Mouse (Mus musculus): ENCODE data around the gene Ctrb1. TPM values are rescaled to one million over a fixed set of nuclear protein-coding genes. Genes with fewer than 3 reads are reported as not detected.

The Ctrb1 gene
- polyA plus RNA-seq, 1 experiment from 2014 or later: not detected

DNA sequence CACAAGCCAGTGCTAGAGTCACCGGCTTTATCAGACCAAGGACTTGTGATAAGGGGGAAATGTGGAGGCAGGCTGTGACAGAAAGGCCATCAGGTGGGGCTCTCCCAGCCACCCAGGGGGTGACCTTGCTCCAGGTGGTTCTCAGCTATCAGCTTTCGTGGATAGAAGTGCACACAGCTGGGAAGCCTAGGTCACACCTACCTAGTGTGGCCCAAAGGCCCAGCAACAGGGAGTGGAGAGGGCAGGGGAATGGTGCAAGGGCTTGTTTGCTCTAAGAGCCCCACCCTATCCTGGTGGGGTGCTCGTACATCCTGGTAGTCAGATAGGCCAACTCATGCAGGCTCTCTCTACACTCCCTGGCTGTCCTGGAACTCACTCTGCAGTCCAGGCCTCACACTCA, 14.4 kb upstream of the Ctrb1 start:
- no peak overlapping the region for H3K4me2 ChIP-seq (replicated peaks; ENCODE audit: low read depth, low read length)
- no peaks in the 10 kb centered on the region for H3K36me3 ChIP-seq (ENCODE audit: control insufficient read depth, insufficient read depth, low read length)
- H3K9ac ChIP-seq (ENCODE audit: low read depth, low read length): no peak overlapping the region
- no peak overlapping the region for H3K4me3 ChIP-seq (ENCODE audit: low read depth, low read length)
- no peaks in the 10 kb centered on the region for H3K27me3 ChIP-seq (ENCODE audit: control insufficient read depth, insufficient read depth, low read length)
- H3K4me1 ChIP-seq (replicated peaks; ENCODE audit: control insufficient read depth, insufficient read depth, low read length): no peaks in the 10 kb centered on the region
- DNase-seq (ENCODE audit: low spot score) (no peak), ATAC-seq (ENCODE audit: low FRiP score) (no peak)
- 76% methylated on average over 3 of the region's 3 CpGs for WGBS
- H3K9me3 ChIP-seq (ENCODE audit: control insufficient read depth, low read length): no peaks in the 10 kb centered on the region
- no peak overlapping the region for H3K27ac ChIP-seq (ENCODE audit: low read depth, low read length)

DNA sequence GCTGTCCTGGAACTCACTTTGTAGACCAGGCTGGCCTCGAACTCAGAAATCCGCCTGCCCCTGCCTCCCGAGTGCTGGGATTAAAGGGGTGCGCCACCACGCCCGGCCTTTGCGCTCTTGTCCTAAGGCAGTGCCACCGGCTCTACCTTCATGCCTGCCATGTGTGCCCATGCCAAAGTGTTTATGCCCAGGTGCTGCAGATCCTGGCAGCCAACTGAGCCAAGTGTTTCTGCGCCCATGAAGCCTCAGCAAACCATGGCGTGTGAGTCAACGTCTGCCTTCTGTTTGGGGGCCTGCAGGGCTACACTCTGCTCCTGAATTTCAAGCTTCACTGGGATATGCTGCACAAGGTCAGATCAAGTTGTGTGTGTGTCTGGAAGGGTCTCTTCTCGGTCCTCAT, 13.8 kb upstream of the Ctrb1 start:
- no peak overlapping the region for H3K9ac ChIP-seq (ENCODE audit: low read depth, low read length)
- H3K27ac ChIP-seq (ENCODE audit: low read depth, low read length): no peak overlapping the region
- no peaks in the 10 kb centered on the region for H3K36me3 ChIP-seq (ENCODE audit: control insufficient read depth, insufficient read depth, low read length)
- no peak for ATAC-seq (ENCODE audit: low FRiP score)
- 91% methylated on average over 11 of the region's 12 CpGs for WGBS
- no peak overlapping the region for H3K4me2 ChIP-seq (replicated peaks; ENCODE audit: low read depth, low read length)
- H3K9me3 ChIP-seq (ENCODE audit: control insufficient read depth, low read length): no peaks in the 10 kb centered on the region
- DNase-seq (ENCODE audit: low spot score): no peak
- H3K4me3 ChIP-seq (ENCODE audit: low read depth, low read length): no peak overlapping the region
- no peaks in the 10 kb centered on the region for H3K4me1 ChIP-seq (replicated peaks; ENCODE audit: control insufficient read depth, insufficient read depth, low read length)
- H3K27me3 ChIP-seq (ENCODE audit: control insufficient read depth, insufficient read depth, low read length): no peaks in the 10 kb centered on the region

DNA sequence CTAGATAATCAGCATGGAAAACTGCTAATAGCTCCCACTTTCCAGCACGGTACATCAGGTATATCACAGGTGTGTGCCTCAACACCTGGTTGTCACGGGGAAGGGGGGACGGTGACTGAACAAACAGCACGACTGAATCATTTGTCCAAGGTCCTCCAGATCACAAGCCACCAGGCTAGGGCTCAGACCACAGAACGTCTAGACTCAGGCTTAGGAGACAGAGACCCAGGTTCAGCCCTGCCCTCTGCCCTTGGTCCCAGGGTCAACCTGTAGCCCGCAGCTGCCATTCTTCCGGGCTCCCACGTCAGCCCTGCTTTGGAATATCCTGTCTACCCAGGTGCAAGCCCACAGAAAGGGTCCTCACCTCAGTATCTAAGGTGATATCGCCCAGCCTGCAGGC, 10.6 kb upstream of the Ctrb1 start:
- DNase-seq (ENCODE audit: low spot score): no peak
- no peaks in the 10 kb centered on the region for H3K27me3 ChIP-seq (ENCODE audit: control insufficient read depth, insufficient read depth, low read length)
- no peak overlapping the region for H3K27ac ChIP-seq (ENCODE audit: low read depth, low read length)
- no peaks in the 10 kb centered on the region for H3K4me1 ChIP-seq (replicated peaks; ENCODE audit: control insufficient read depth, insufficient read depth, low read length)
- no peak for ATAC-seq (ENCODE audit: low FRiP score)
- 91% methylated on average over 9 of the region's 9 CpGs for WGBS
- no peaks in the 10 kb centered on the region for H3K36me3 ChIP-seq (ENCODE audit: control insufficient read depth, insufficient read depth, low read length)
- H3K4me2 ChIP-seq (replicated peaks; ENCODE audit: low read depth, low read length): no peak overlapping the region
- H3K9me3 ChIP-seq (ENCODE audit: control insufficient read depth, low read length): no peaks in the 10 kb centered on the region
- no peak overlapping the region for H3K4me3 ChIP-seq (ENCODE audit: low read depth, low read length)
- no peak overlapping the region for H3K9ac ChIP-seq (ENCODE audit: low read depth, low read length)

DNA sequence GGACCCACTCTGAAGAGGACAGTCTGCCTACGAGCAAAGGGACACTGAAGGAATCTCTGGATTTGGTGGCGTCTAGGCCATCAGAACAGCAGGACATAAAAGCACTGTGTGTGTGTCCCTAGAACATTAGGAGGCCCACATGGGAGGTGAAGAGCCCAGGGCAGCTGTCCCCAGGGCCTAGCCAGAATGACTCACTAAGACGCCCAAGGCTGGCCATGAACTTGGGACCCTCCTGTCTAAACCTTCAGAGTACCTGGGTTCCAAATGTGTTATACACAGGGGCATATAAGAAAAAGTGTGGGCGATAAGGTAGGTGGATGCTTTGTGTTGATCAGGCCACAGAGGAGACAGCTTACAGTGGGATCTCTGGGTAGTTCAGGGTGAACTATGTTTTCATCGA, 9.9 kb upstream of the Ctrb1 start:
- no peak for ATAC-seq (ENCODE audit: low FRiP score)

DNA sequence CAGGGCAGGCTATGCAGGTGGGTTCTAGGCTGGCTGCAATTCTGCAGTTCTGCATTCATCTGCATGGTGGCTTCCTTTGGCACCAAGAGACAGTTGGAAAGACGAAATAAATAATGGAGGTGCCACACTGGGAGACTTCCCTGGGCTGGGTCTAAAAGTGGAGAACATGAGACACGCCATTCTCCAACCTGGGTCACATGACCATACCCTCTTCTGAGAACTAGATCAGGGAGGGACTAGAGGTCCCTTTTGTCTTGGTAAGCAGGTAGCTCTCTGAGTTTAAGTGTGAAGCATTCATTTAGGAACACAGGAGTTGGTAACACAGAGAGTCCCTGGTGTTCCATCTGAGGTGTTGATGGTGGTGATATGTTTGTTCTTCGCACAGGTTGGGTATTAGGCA, 9.4 kb upstream of the Ctrb1 start:
- no peaks in the 10 kb centered on the region for H3K9me3 ChIP-seq (ENCODE audit: control insufficient read depth, low read length)
- H3K4me1 ChIP-seq (replicated peaks; ENCODE audit: control insufficient read depth, insufficient read depth, low read length): no peaks in the 10 kb centered on the region
- ATAC-seq (ENCODE audit: low FRiP score): no peak
- 83% methylated on average over 3 of the region's 3 CpGs for WGBS
- no peaks in the 10 kb centered on the region for H3K27me3 ChIP-seq (ENCODE audit: control insufficient read depth, insufficient read depth, low read length)
- no peak for DNase-seq (ENCODE audit: low spot score)
- H3K4me2 ChIP-seq (replicated peaks; ENCODE audit: low read depth, low read length): no peak overlapping the region
- no peak overlapping the region for H3K4me3 ChIP-seq (ENCODE audit: low read depth, low read length)
- H3K36me3 ChIP-seq (ENCODE audit: control insufficient read depth, insufficient read depth, low read length): no peaks in the 10 kb centered on the region
- no peak overlapping the region for H3K27ac ChIP-seq (ENCODE audit: low read depth, low read length)
- no peak overlapping the region for H3K9ac ChIP-seq (ENCODE audit: low read depth, low read length)

More for the DNA sequence above, 9.9 kb upstream of the Ctrb1 start:
- Histone ChIP-seq H3K9ac (ENCODE audit: low read depth, low read length) (no peak overlapping the region), H3K36me3 (ENCODE audit: control insufficient read depth, insufficient read depth, low read length) (no peaks in the 10 kb centered on the region), H3K9me3 (ENCODE audit: control insufficient read depth, low read length) (no peaks in the 10 kb centered on the region), H3K4me3 (ENCODE audit: low read depth, low read length) (no peak overlapping the region), H3K27ac (ENCODE audit: low read depth, low read length) (no peak overlapping the region), H3K4me2 (replicated peaks; ENCODE audit: low read depth, low read length) (no peak overlapping the region), H3K27me3 (ENCODE audit: control insufficient read depth, insufficient read depth, low read length) (no peaks in the 10 kb centered on the region), H3K4me1 (replicated peaks; ENCODE audit: control insufficient read depth, insufficient read depth, low read length) (no peaks in the 10 kb centered on the region)
- 85% methylated on average over 5 of the region's 5 CpGs for WGBS
- DNase-seq (ENCODE audit: low spot score): no peak

DNA sequence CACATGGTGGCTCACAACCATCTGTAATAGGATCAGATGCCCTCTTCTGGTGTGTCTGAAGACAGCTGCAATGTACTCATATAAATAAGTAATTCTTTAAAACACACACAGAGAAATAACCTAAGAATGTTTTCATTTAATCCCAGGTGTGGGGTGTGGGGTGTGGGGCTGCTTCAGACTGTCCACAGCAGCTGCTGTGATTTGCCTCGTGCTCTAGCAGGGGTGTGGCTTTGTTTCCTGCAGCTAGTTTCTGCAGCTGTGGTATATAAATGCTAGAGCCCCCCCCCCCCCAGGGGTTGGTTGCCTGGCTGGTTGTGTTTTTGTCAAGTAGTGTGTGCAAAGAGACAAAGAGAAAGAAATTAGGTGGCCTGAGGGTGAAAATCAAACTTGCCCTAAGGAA, 8.2 kb upstream of the Ctrb1 start:
- H3K27me3 ChIP-seq (ENCODE audit: control insufficient read depth, insufficient read depth, low read length): no peaks in the 10 kb centered on the region
- DNase-seq (ENCODE audit: low spot score) (no peak), ATAC-seq (ENCODE audit: low FRiP score) (no peak)
- H3K9me3 ChIP-seq (ENCODE audit: control insufficient read depth, low read length): no peaks in the 10 kb centered on the region
- no peaks in the 10 kb centered on the region for H3K4me1 ChIP-seq (replicated peaks; ENCODE audit: control insufficient read depth, insufficient read depth, low read length)
- no peak overlapping the region for H3K9ac ChIP-seq (ENCODE audit: low read depth, low read length)
- no peak overlapping the region for H3K4me2 ChIP-seq (replicated peaks; ENCODE audit: low read depth, low read length)
- H3K27ac ChIP-seq (ENCODE audit: low read depth, low read length): no peak overlapping the region
- H3K4me3 ChIP-seq (ENCODE audit: low read depth, low read length): no peak overlapping the region
- 45% methylated on average over 1 of the region's 1 CpGs for WGBS
- no peaks in the 10 kb centered on the region for H3K36me3 ChIP-seq (ENCODE audit: control insufficient read depth, insufficient read depth, low read length)

DNA sequence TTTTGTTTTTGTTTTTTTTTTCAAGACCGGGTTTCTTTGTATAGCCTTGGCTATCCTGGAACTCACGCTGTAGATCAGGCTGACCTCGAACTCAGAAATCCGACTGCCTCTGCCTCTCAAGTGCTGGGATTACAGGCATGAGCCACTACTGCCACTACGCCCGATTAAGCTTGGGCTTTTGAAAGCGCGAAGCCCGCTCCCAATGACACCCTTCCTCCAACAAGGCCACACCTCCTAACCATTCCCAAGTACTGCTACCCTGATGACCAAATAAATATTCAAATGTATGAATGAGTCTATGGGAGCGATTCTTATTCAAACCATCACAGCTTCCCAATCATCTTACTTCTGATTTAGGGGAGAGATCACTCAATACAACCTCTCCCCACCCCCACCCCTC, 6.8 kb upstream of the Ctrb1 start:
- 81% methylated on average over 10 of the region's 10 CpGs for WGBS
- no peak overlapping the region for H3K4me2 ChIP-seq (replicated peaks; ENCODE audit: low read depth, low read length)
- DNase-seq (ENCODE audit: low spot score) (no peak), ATAC-seq (ENCODE audit: low FRiP score) (no peak)
- no peak overlapping the region for H3K9ac ChIP-seq (ENCODE audit: low read depth, low read length)
- H3K9me3 ChIP-seq (ENCODE audit: control insufficient read depth, low read length): no peaks in the 10 kb centered on the region
- no peak overlapping the region for H3K27ac ChIP-seq (ENCODE audit: low read depth, low read length)
- H3K4me1 ChIP-seq (replicated peaks; ENCODE audit: control insufficient read depth, insufficient read depth, low read length): no peaks in the 10 kb centered on the region
- H3K27me3 ChIP-seq (ENCODE audit: control insufficient read depth, insufficient read depth, low read length): no peaks in the 10 kb centered on the region
- no peaks in the 10 kb centered on the region for H3K36me3 ChIP-seq (ENCODE audit: control insufficient read depth, insufficient read depth, low read length)
- no peak overlapping the region for H3K4me3 ChIP-seq (ENCODE audit: low read depth, low read length)

DNA sequence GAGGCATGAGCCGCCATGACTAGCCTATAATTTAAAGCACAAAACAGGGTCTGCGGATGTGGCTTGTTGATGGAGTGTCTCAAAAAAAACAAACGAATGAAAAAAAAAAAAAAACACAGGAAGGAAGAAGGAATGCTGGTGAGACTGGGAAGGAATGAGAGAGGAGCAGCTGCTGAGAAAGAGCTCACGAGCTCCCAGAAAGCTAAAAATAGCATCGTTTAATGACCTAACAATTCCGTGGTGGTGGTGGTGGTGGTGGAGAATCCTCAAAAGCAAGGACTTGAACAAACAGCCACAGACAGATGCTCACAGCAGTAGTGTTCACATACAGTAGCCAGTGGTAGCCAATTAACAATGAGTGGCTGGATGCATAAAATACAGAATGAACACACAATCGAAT, 4.6 kb upstream of the Ctrb1 start:
- H3K4me3 ChIP-seq (ENCODE audit: low read depth, low read length): no peak overlapping the region
- 75% methylated on average over 7 of the region's 7 CpGs for WGBS

DNA sequence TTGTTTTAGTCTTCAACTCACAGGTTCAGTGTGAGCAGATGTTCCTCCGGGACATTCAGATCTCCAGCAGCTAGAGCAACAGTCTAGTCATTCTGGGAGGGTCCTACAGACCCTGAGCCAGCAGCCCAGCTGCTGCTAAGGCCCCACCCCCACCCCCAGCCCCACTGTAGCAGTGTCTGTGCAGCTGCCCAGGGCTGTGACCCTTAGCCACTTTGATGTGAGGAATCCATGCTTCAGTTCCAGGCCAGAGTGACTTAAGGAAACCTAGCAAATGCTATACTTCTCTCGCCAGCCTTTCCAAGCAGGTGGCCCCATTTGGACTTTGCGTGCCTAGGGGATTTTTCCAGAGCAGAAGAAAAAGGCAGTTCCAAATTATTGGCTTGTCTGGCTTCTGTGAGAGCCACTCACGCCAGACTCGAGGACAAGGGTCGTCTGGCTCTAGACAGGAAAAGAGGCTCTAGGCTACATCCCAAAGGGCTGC, 2.5 kb upstream of the Ctrb1 start:
- Histone ChIP-seq H3K4me1 (replicated peaks; ENCODE audit: control insufficient read depth, insufficient read depth, low read length) (no peaks in the 10 kb centered on the region), H3K9ac (ENCODE audit: low read depth, low read length) (no peak overlapping the region), H3K27me3 (ENCODE audit: control insufficient read depth, insufficient read depth, low read length) (no peaks in the 10 kb centered on the region), H3K27ac (ENCODE audit: low read depth, low read length) (no peak overlapping the region), H3K36me3 (ENCODE audit: control insufficient read depth, insufficient read depth, low read length) (no peaks in the 10 kb centered on the region), H3K4me3 (ENCODE audit: low read depth, low read length) (no peak overlapping the region), H3K4me2 (replicated peaks; ENCODE audit: low read depth, low read length) (no peak overlapping the region), H3K9me3 (ENCODE audit: control insufficient read depth, low read length) (no peaks in the 10 kb centered on the region)
- 69% methylated on average over 6 of the region's 6 CpGs for WGBS
- DNase-seq (ENCODE audit: low spot score) (no peak), ATAC-seq (ENCODE audit: low FRiP score) (no peak)

More for the DNA sequence above, 4.6 kb upstream of the Ctrb1 start:
- ATAC-seq (ENCODE audit: low FRiP score): no peak
- no peaks in the 10 kb centered on the region for H3K27me3 ChIP-seq (ENCODE audit: control insufficient read depth, insufficient read depth, low read length)
- H3K9ac ChIP-seq (ENCODE audit: low read depth, low read length): no peak overlapping the region
- no peaks in the 10 kb centered on the region for H3K9me3 ChIP-seq (ENCODE audit: control insufficient read depth, low read length)
- DNase-seq (ENCODE audit: low spot score): no peak
- no peaks in the 10 kb centered on the region for H3K4me1 ChIP-seq (replicated peaks; ENCODE audit: control insufficient read depth, insufficient read depth, low read length)
- H3K36me3 ChIP-seq (ENCODE audit: control insufficient read depth, insufficient read depth, low read length): no peaks in the 10 kb centered on the region
- no peak overlapping the region for H3K27ac ChIP-seq (ENCODE audit: low read depth, low read length)
- no peak overlapping the region for H3K4me2 ChIP-seq (replicated peaks; ENCODE audit: low read depth, low read length)

Measured in hindbrain, embryonic 11.5 days (tissue).